Mouse (Mus musculus): ENCODE measurements around the gene Plcxd3. TPM values are rescaled to one million over a fixed set of nuclear protein-coding genes. Genes with fewer than 3 reads are reported as not detected.
"Not testable (repeated sequence)": the region's sequence is repeated elsewhere in the genome, so short reads cannot be mapped to it uniquely, and the experiment has no call there.

Gene Plcxd3
- polyA plus RNA-seq, 1 experiment from 2014 or later = 26.4 TPM

DNA sequence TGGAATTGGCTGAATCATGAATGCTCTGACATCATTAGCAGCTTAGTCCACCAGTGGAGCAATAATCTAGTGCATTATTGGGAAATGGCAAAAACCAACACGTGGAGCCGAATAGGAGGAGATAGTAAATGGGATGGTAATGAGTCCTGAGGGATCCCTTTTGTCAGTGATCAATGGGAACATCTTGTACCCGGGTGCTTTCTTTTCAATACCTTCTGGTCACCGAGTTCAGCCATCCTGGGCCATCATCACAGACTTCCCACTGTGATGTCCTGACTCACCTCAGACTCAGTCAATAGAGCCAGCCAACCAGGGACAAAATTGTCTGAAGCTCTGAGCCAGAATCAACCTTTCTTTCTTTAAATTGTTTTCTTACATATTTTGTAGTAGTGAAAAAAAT lies 24.8 kb downstream of the Plcxd3 start:
- Histone ChIP-seq H3K36me3 (no peaks in the 10 kb centered on the region), H3K4me3 (no peak overlapping the region), H3K27ac (no peak overlapping the region), H3K4me1 (no peaks in the 10 kb centered on the region), H3K9me3 (replicated peaks) (no peaks in the 10 kb centered on the region), H3K4me2 (replicated peaks) (no peak overlapping the region), H3K9ac (no peak overlapping the region), H3K27me3 (no peaks in the 10 kb centered on the region)
- no peak for ATAC-seq (ENCODE audit: low FRiP score)
- WGBS = 37% methylated on average over 4 of the region's 4 CpGs

DNA sequence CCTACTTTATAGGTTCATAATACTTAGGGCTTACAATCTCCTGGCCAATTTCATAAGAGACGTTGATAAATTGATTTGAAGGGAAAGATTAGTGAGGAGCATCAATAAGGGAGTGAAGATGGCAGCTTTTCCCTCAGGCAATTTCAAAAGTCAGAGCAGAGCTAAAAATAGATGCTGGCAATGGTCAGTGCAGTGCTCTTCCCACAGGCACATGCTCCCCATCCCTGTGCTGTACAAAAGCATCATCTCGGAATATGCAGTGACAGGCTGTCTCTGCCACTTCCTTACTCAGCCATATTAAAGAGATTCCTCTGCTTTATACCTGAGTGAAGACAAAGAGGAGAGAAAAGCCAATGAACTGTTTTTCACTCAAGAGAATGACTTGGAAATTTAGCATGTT lies 36.0 kb downstream of the Plcxd3 start:
- H3K9ac ChIP-seq = no peak overlapping the region
- H3K4me2 ChIP-seq (replicated peaks) = no peak overlapping the region
- H3K4me1 ChIP-seq = no peaks in the 10 kb centered on the region
- WGBS = 72% methylated on average over 2 of the region's 2 CpGs
- H3K27me3 ChIP-seq = no peaks in the 10 kb centered on the region
- H3K36me3 ChIP-seq = no peaks in the 10 kb centered on the region
- no peak overlapping the region for H3K27ac ChIP-seq
- no peak; the same call in 1 of the 2 replicates for ATAC-seq (ENCODE audit: low FRiP score)
- no peak overlapping the region for H3K4me3 ChIP-seq
- H3K9me3 ChIP-seq (replicated peaks) = no peaks in the 10 kb centered on the region

DNA sequence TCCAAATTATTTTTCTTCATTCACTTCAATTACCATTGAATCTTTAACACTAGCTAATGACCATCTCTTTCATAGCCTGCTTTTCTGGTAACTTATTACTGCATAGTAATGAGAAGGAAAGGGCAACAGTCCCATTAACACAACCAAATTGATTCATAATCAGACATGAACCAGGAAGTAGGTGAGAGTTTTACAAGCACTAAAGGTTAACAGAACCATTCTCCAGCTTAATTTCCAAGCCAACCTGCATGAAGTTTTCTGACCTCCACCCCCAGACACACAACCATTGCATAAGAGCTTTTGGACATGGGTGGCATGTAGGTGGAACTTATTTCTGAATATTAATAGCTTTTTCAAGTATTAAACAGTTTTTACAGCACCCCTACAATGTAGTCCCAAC lies 64.8 kb downstream of the Plcxd3 start:
- no peak for ATAC-seq (ENCODE audit: low FRiP score)
- no peak overlapping the region for H3K4me3 ChIP-seq
- H3K9ac ChIP-seq = no peak overlapping the region
- no peak overlapping the region for H3K27ac ChIP-seq
- no peaks in the 10 kb centered on the region for H3K27me3 ChIP-seq
- no peak overlapping the region for H3K4me2 ChIP-seq (replicated peaks)
- no peaks in the 10 kb centered on the region for H3K4me1 ChIP-seq
- H3K9me3 ChIP-seq (replicated peaks) = no peaks in the 10 kb centered on the region
- H3K36me3 ChIP-seq = no peaks in the 10 kb centered on the region

DNA sequence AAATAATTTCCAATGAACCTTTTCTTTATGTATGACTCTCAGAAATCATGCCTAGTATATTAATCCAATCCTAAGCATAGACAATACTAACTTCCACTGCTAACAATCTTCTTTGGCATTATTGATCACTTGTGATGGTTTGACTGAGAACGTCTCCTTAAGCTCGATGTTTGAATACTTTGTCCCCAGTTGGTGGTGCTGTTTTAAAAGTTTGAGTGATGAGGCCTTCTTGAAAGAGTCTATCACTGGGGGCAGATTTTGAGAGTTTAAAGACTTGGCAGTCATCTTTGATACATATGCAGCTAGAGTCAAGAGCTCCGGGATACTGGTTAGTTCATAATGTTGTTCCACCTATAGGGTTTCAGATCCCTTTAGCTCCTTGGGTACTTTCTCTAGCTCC lies 120.9 kb downstream of the Plcxd3 start:
- 83% methylated on average over 3 of the region's 3 CpGs for WGBS
- ATAC-seq (ENCODE audit: low FRiP score) = no peak

DNA sequence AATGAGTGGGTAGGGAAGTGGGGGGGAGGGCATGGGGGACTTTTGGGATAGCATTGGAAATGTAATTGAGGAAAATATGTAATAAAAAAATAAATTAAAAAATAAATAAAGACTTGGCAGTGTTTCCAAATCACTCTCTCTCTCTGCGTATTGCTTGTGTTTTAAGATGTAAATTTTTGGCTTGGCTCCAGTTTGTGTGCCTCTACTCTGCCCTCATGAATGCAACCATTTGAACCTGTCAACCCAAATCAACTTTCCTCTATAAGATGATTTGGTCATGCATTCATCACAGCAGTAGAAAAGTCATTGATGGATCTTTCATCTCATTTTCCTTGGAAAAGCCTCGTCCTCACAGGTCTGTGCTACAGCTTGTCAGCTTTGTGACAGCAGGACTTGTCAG lies 121.7 kb downstream of the Plcxd3 start:
- WGBS = 66% methylated on average over 2 of the region's 2 CpGs
- no peaks in the 10 kb centered on the region for H3K4me1 ChIP-seq
- no peak overlapping the region for H3K27ac ChIP-seq
- no peaks in the 10 kb centered on the region for H3K27me3 ChIP-seq
- H3K9me3 ChIP-seq (replicated peaks) = no peaks in the 10 kb centered on the region
- no peak overlapping the region for H3K4me2 ChIP-seq (replicated peaks)
- no peaks in the 10 kb centered on the region for H3K36me3 ChIP-seq
- H3K4me3 ChIP-seq = no peak overlapping the region
- no peak for ATAC-seq (ENCODE audit: low FRiP score)
- H3K9ac ChIP-seq = no peak overlapping the region

More for the DNA sequence above, 120.9 kb downstream of the Plcxd3 start:
- H3K27ac ChIP-seq = no peak overlapping the region
- H3K4me3 ChIP-seq = no peak overlapping the region
- no peaks in the 10 kb centered on the region for H3K36me3 ChIP-seq
- no peaks in the 10 kb centered on the region for H3K4me1 ChIP-seq
- H3K9ac ChIP-seq = no peak overlapping the region
- H3K9me3 ChIP-seq (replicated peaks) = no peaks in the 10 kb centered on the region
- H3K27me3 ChIP-seq = no peaks in the 10 kb centered on the region
- H3K4me2 ChIP-seq (replicated peaks) = no peak overlapping the region

DNA sequence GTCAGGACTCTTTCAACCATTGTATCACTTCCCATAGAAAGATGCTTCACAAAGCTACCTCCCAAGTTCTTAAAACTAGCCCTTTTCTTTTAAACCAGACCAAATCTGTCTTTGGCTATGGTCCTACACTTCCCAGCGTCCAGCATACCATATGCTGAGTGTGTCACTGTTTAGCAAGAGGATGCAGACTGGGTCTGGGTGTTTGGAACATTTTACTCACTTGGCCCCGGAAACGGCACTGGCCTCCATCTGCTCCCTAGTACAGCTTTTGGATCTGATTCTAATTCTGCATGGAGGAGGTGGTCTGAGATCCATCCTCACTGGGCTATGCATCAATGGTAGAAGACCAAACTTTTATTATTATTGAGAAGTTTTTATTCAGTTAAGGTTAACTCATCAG lies 122.7 kb downstream of the Plcxd3 start:
- no peak for ATAC-seq (ENCODE audit: low FRiP score)
- Histone ChIP-seq H3K9ac (no peak overlapping the region), H3K4me3 (no peak overlapping the region)

DNA sequence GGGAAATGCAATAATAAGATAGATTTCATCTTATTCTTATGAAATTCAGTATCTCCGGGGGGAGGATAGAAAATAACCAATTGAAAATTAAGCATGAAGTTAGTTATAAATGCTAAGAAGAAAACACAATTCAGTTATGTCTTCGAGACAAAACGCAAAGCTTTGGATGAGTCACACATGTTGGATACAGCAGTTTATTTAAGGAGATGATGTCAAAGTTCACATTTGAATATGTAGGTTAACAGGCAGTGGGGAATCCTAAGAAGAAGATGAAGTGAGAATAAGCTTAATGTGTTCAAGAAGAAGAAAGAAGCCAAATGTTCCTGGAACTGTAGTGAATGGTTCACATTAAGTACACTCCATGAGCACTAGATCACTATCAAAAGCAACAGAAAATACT lies 128.1 kb downstream of the Plcxd3 start:
- H3K4me2 ChIP-seq (replicated peaks) = no peak overlapping the region
- no peak overlapping the region for H3K27ac ChIP-seq
- no peaks in the 10 kb centered on the region for H3K27me3 ChIP-seq
- H3K36me3 ChIP-seq = no peaks in the 10 kb centered on the region
- WGBS = 97% methylated on average over 3 of the region's 3 CpGs
- H3K4me3 ChIP-seq = no peak overlapping the region
- no peaks in the 10 kb centered on the region for H3K9me3 ChIP-seq (replicated peaks)
- no peak overlapping the region for H3K9ac ChIP-seq
- no peaks in the 10 kb centered on the region for H3K4me1 ChIP-seq
- ATAC-seq (ENCODE audit: low FRiP score) = no peak

More for the DNA sequence above, 122.7 kb downstream of the Plcxd3 start:
- no peak overlapping the region for H3K4me2 ChIP-seq (replicated peaks)
- no peaks in the 10 kb centered on the region for H3K36me3 ChIP-seq
- no peaks in the 10 kb centered on the region for H3K9me3 ChIP-seq (replicated peaks)
- 86% methylated on average over 3 of the region's 3 CpGs for WGBS
- no peaks in the 10 kb centered on the region for H3K4me1 ChIP-seq
- no peak overlapping the region for H3K27ac ChIP-seq
- H3K27me3 ChIP-seq = no peaks in the 10 kb centered on the region

DNA sequence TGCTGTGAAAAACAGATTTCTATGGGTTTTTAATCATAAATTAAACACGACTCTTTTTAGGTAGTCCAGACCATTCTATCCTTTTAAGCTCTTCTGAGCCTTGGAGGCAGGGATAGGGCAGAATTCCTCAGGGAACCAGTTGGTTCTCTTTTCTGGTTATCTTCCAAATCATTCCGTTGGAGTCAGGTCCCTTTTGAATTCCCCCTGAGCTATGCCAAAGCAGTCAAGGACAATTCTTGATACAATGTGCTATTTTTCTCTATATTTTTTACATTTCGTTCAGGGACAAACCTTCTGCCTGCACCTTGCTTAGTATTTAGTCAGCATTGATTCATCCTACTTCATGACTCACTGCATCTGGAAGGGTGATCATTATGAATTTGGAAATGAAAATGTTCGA lies 128.5 kb downstream of the Plcxd3 start:
- 81% methylated on average over 4 of the region's 4 CpGs for WGBS
- Histone ChIP-seq H3K27ac (no peak overlapping the region), H3K4me3 (no peak overlapping the region), H3K27me3 (no peaks in the 10 kb centered on the region), H3K36me3 (no peaks in the 10 kb centered on the region), H3K9me3 (replicated peaks) (no peaks in the 10 kb centered on the region), H3K4me2 (replicated peaks) (no peak overlapping the region), H3K9ac (no peak overlapping the region), H3K4me1 (no peaks in the 10 kb centered on the region)
- no peak for ATAC-seq (ENCODE audit: low FRiP score)

DNA sequence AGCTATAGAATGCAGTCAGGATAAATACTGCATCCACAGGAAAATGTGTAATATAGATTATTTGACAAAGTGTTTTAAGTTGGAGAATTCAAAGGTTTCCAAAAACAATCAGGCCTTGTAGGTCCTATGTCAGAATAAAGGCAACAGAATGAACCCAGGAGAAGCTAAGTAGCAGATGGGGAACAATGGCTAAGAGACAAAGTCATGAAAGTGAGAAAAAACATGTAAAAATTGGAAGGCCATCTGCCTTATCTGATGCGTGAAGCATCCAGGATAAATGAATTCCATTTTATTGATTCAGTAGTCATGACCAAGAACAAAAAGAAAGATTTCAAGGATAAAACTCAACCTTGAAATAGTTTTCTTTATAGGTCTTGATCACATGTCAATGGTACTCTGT lies 139.4 kb downstream of the Plcxd3 start:
- H3K4me2 ChIP-seq (replicated peaks) = no peak overlapping the region
- no peak overlapping the region for H3K4me3 ChIP-seq
- H3K27ac ChIP-seq = no peak overlapping the region
- no peak for ATAC-seq (ENCODE audit: low FRiP score)
- no peak overlapping the region for H3K9ac ChIP-seq
- no peaks in the 10 kb centered on the region for H3K9me3 ChIP-seq (replicated peaks)
- WGBS = 81% methylated on average over 1 of the region's 1 CpGs
- H3K27me3 ChIP-seq = no peaks in the 10 kb centered on the region
- H3K36me3 ChIP-seq = no peaks in the 10 kb centered on the region
- no peaks in the 10 kb centered on the region for H3K4me1 ChIP-seq

DNA sequence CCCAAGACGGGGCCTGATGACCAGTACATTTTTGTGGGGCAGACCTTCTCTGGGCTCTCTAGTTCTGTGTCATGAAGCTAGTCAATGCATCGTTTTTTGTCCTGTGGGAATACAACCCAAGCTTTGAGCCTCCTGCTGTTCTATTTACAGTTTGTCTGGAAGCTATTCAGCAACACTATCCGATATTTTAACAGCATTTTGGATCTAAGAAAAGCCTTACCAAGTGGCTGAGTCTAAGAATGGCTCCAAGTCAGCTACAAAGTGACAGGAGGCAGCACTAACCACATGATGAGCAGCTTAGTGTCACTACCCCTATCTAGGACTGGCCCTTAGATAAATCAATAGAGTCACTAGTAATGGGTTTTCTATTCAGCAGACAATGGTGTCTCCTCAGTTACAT lies 149.3 kb downstream of the Plcxd3 start:
- no peaks in the 10 kb centered on the region for H3K9me3 ChIP-seq (replicated peaks)
- H3K27me3 ChIP-seq = no peaks in the 10 kb centered on the region
- H3K9ac ChIP-seq = no peak overlapping the region
- 66% methylated on average over 3 of the region's 3 CpGs for WGBS
- no peak overlapping the region for H3K4me3 ChIP-seq
- no peaks in the 10 kb centered on the region for H3K4me1 ChIP-seq
- H3K36me3 ChIP-seq = no peaks in the 10 kb centered on the region
- no peak overlapping the region for H3K27ac ChIP-seq
- no peak overlapping the region for H3K4me2 ChIP-seq (replicated peaks)
- no peak for ATAC-seq (ENCODE audit: low FRiP score)

DNA sequence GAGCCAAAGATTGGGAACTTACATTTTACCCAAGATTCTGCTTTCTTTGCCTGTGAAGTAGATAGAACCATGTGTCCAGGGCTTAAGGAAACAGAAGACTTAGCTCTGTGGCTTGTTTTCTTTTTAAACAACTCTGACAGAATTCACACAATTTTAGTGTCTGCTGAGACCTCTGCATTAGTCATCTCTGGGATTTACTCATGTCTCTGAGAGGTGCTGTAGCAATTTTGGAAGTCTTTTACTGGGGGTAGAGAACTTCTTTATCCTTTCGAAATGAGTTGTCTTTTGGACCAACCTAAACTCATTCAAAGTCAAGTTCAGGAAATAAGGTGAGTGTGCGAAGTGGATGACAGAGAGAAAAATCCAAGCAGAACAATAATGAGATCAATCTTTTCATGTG lies 158.4 kb downstream of the Plcxd3 start:
- no peak overlapping the region for H3K9ac ChIP-seq
- WGBS = 88% methylated on average over 2 of the region's 2 CpGs
- no peaks in the 10 kb centered on the region for H3K9me3 ChIP-seq (replicated peaks)
- H3K4me3 ChIP-seq = no peak overlapping the region
- no peak for ATAC-seq (ENCODE audit: low FRiP score)
- no peaks in the 10 kb centered on the region for H3K27me3 ChIP-seq
- H3K36me3 ChIP-seq = no peaks in the 10 kb centered on the region
- H3K4me2 ChIP-seq (replicated peaks) = no peak overlapping the region
- H3K4me1 ChIP-seq = no peaks in the 10 kb centered on the region
- no peak overlapping the region for H3K27ac ChIP-seq

DNA sequence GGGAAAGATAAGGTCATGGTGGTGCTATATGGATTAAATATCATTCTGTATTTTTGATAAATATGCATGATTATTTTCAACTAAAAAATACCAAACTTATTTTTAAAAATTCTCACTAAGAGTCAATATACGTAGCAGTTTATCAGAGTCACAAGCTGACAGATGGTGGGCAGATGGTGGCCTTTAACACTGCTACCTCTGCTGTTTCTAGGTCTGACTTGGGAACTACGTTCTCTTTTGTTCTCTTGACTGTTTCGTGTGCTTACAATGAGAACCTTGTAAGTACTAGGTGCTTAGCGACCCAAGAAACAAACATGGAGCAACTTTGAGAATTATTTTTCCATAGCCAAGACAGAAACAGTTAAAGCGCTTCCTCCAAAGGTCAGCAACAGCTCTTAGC lies 183.8 kb downstream of the Plcxd3 start:
- Histone ChIP-seq H3K4me3 (no peak overlapping the region), H3K9ac (no peak overlapping the region), H3K27ac (no peak overlapping the region), H3K4me1 (no peaks in the 10 kb centered on the region), H3K27me3 (no peaks in the 10 kb centered on the region), H3K9me3 (replicated peaks) (no peaks in the 10 kb centered on the region), H3K4me2 (replicated peaks) (no peak overlapping the region), H3K36me3 (no peaks in the 10 kb centered on the region)
- WGBS = 68% methylated on average over 5 of the region's 5 CpGs
- ATAC-seq (ENCODE audit: low FRiP score) = no peak

DNA sequence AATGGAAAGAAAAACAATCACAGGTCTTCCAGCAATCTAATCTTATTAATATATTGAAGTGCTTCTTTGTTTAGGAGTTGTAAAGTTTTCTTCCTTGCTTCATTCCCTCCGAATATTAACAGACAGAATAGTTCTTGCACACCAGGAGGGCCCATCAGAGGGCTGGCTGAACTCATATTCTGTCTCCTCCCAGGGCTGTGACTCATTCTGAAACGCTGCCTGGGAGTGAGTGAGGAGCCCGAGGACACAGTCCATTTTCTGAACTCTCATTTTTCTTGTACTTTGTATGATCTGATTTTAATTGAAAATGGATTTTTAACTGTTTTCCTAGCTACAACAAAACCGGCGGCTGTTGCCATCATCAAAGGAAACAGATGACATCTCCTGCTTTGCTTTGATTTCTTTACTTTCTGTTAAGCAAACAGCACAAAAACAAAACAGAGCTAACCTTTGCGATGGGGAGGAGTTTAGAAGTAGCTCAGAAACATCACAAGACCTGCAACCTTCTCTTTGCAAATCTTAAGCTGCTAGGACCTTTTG lies 186.2 kb downstream of the Plcxd3 start:
- 64% methylated on average over 6 of the region's 6 CpGs for WGBS
- Histone ChIP-seq H3K9me3 (replicated peaks) (no peaks in the 10 kb centered on the region), H3K4me1 (no peaks in the 10 kb centered on the region), H3K27me3 (no peaks in the 10 kb centered on the region), H3K36me3 (no peaks in the 10 kb centered on the region), H3K27ac (no peak overlapping the region), H3K4me3 (no peak overlapping the region), H3K9ac (no peak overlapping the region), H3K4me2 (replicated peaks) (no peak overlapping the region)
- no peak for ATAC-seq (ENCODE audit: low FRiP score)

DNA sequence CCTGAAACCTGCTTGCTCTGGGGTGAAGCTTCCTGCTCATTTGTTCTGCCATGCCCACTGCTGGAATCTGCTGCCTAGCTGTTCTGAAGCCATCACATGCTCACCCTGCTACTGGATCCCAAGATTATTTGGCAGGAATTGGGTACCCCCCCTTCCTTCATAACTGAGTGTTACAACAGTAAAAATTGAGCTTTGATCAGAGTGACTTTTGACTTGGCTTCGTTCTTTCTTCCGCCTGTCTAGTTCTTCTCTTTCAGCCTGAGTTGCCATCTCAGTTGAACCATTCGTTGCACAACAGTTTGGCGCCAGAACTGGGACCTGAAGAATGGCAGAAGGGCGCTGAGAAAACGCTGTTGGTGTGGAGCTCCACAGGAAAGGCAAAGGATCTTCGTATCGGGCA lies 220.2 kb downstream of the Plcxd3 start:
- H3K27me3 ChIP-seq; H3K4me2 ChIP-seq (replicated peaks); H3K9me3 ChIP-seq (replicated peaks); H3K9ac ChIP-seq; H3K36me3 ChIP-seq; H3K4me1 ChIP-seq; ATAC-seq (ENCODE audit: low FRiP score); H3K27ac ChIP-seq; H3K4me3 ChIP-seq: not testable (repeated sequence)
- WGBS = 95% methylated on average over 8 of the region's 8 CpGs
